Mouse (Mus musculus) forebrain, embryonic 15.5 days (tissue): ENCODE data around the gene Gm37240. TPM values are rescaled to one million over a fixed set of nuclear protein-coding genes. Genes with fewer than 3 reads are reported as not detected.

Experiments used
- ATAC-seq: fragments of 200-750 bp; cut with Nextera tagmentation; replicated peaks from 2 replicates; pipeline ENCODE4 v1.8.0; 2017; ENCODE audit warnings: mild to moderate bottlenecking, moderate TSS enrichment, moderate library complexity
- H3K27ac ChIP-seq: fragments of 300-500 bp; sonication (generic); replicated peaks from 2 replicates; pipeline ENCODE4 v1.5.1; 2015; ENCODE audit warnings: mild to moderate bottlenecking, inconsistent platforms
- H3K27me3 ChIP-seq: fragments of 300-500 bp; sonication (generic); 2 replicates; pipeline ENCODE4 v1.6.1; 2015; ENCODE audit warnings: inconsistent platforms
- H3K36me3 ChIP-seq: fragments of 300-500 bp; sonication (generic); 2 replicates; pipeline ENCODE4 v1.6.1; 2015; ENCODE audit warnings: mild to moderate bottlenecking, inconsistent platforms
- H3K4me1 ChIP-seq: fragments of 300-500 bp; sonication (generic); 2 replicates; pipeline ENCODE4 v1.6.1; 2015; ENCODE audit warnings: inconsistent platforms
- H3K4me2 ChIP-seq: fragments of 300-500 bp; sonication (generic); replicated peaks from 2 replicates; pipeline ENCODE4 v1.6.1; 2015; ENCODE audit warnings: mild to moderate bottlenecking, inconsistent platforms
- H3K4me3 ChIP-seq: fragments of 300-500 bp; sonication (generic); 2 replicates; pipeline ENCODE4 v1.5.1; 2015; ENCODE audit warnings: mild to moderate bottlenecking, inconsistent platforms
- H3K9ac ChIP-seq: fragments of 300-500 bp; sonication (generic); replicated peaks from 2 replicates; pipeline ENCODE4 v1.6.1; 2015; ENCODE audit warnings: mild to moderate bottlenecking, inconsistent platforms
- H3K9me3 ChIP-seq: fragments of 300-500 bp; sonication (generic); 2 replicates; pipeline ENCODE4 v1.6.1; 2016; ENCODE audit warnings: inconsistent platforms
- WGBS: fragments of 180-500 bp; shearing (Covaris S2); methylation state at CpG from one replicate; pipeline ENCODE4 v1.1.7; 2015; ENCODE audit warnings: mixed read lengths; 5-methylcytosine and 5-hydroxymethylcytosine counted together
- polyA plus RNA-seq: library from polyadenylated mRNA; unstranded; fragments of >200 nt; fragmentation: Nextera tagmentation; extraction: Ambion mirVana; gene quantifications from 2 replicates; pipeline ENCODE4 v1.2.1, GENCODE M21; 2015

Gene Gm37240
- polyA plus RNA-seq, 1 experiment from 2014 or later = 2.2 TPM

DNA sequence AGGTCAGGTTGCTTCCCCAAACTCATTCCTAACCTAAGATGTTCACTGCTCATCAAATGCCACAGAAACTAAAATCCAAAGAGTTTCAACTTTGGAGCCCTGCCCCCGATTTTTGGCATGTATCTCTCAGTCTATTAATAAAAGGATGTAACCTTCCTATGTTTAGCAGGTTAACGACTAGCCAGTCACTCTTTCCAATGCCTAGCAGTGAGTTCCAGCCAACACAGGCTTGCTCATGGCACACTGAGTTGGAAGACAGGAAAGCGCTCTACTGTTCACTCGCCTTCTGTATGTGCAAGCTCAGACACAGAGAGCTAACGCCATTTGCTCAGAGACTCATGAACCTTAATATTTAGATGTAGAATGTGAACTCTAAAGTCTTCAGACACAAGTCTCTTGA lies 604.5 kb downstream of the Gm37240 start:
- no peak overlapping the region for H3K9ac ChIP-seq
- no peak overlapping the region for H3K27ac ChIP-seq
- H3K27me3 ChIP-seq = no peaks in the 10 kb centered on the region
- no peak overlapping the region for H3K4me3 ChIP-seq
- no peak overlapping the region for H3K4me2 ChIP-seq
- 80% methylated on average over 5 of the region's 5 CpGs for whole genome bisulfite sequencing
- no peaks in the 10 kb centered on the region for H3K4me1 ChIP-seq
- ATAC-seq = no peak
- no peaks in the 10 kb centered on the region for H3K36me3 ChIP-seq
- no peaks in the 10 kb centered on the region for H3K9me3 ChIP-seq

DNA sequence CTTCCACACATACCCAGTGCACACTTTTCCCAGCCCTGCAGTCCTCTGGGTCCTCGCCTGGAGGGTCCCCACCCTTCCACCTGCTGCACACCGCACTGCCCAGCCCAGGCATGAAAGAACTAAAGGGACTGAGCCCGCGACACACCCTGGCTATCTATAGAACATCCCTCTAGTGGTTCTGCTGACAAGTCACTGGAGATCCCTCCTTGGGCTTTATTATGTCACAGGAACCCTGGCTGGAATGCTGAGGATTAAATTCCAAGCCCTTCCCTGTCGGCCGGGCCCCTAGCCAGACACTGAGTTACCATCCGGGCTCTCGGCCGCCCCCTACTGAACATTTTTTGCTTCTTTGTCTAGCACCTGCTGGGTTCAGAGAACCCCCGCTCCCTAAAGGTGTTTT lies 612.2 kb downstream of the Gm37240 start:
- Histone ChIP-seq H3K36me3 (no peaks in the 10 kb centered on the region), H3K9ac (no peak overlapping the region), H3K27ac (no peak overlapping the region), H3K9me3 (no peaks in the 10 kb centered on the region), H3K4me1 (no peaks in the 10 kb centered on the region), H3K27me3 (no peaks in the 10 kb centered on the region), H3K4me2 (no peak overlapping the region), H3K4me3 (no peak overlapping the region)
- ATAC-seq = 0 out of 2 replicates have a peak, but pooled peaks have one; percentile 35
- WGBS = 41% methylated on average over 10 of the region's 10 CpGs

DNA sequence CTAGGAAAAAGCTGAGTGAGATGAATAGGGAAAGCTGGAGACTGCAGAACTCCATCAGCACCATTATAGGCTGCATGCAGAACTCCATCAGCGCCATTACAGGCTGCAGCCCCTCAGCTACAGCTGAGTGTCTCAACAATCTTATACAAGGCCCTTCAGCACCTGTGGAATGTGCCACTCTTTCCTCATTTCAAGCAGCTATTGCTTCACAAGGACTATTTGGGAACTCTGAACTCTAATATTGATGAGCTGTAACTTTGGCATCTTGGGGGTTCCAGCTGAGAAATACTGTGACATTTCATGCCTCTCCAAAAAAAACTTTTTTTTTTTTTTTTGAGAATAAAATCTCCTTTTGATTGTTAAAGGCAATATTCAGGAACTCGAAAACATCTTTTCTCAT lies 615.8 kb downstream of the Gm37240 start:
- Histone ChIP-seq H3K9ac (no peak overlapping the region), H3K4me2 (no peak overlapping the region), H3K4me3 (no peak overlapping the region), H3K27ac (no peak overlapping the region), H3K36me3 (no peaks in the 10 kb centered on the region), H3K27me3 (no peaks in the 10 kb centered on the region), H3K9me3 (no peaks in the 10 kb centered on the region), H3K4me1 (no peaks in the 10 kb centered on the region)
- ATAC-seq = no peak
- WGBS = 81% methylated on average over 2 of the region's 2 CpGs

DNA sequence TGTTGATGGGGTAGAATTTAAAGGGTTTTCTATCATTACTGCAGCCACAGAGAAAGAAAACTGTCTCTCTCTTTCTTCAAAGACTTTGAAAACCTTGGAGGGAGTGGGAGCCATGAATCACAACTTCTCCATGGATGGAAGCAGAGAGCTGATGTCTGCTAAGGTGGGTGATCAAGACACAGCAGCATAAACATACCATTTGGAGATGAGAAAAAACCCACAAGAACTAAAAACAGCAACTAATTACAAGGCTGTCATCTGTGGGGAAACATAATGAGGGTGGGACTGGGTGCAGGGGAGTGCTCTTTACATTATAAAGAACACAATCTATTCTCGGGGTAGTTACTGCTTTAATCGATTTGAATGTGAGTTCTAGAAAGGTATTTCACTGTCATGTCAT lies 622.4 kb downstream of the Gm37240 start:
- Histone ChIP-seq H3K9ac (no peak overlapping the region), H3K9me3 (no peaks in the 10 kb centered on the region; the same call in 1 of the 2 replicates), H3K27ac (no peak overlapping the region), H3K4me3 (no peak overlapping the region), H3K36me3 (no peaks in the 10 kb centered on the region), H3K27me3 (no peaks in the 10 kb centered on the region), H3K4me1 (no peaks in the 10 kb centered on the region), H3K4me2 (no peak overlapping the region)
- WGBS = 82% methylated on average over 2 of the region's 2 CpGs
- ATAC-seq = no peak

DNA sequence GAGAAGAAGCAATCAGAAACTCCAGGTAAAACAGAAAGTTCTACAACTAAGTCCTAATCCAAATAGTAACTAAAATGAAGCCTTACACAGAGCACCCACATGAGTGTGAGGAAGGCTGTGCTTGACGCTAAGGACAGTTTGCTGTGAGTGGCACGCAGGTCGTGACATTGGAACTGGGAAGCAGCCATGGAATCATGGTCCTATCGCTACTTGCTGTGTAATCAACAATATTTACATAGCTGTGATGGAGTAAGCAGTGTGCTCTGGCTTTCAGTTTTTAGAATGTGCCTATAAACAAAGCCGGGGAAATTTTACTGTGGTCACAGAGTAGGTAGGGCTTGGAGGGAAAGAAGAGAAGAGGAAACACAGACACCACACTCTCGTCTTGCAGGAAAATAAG lies 622.8 kb downstream of the Gm37240 start:
- Histone ChIP-seq H3K27ac (no peak overlapping the region), H3K36me3 (no peaks in the 10 kb centered on the region), H3K9me3 (no peaks in the 10 kb centered on the region; the same call in 1 of the 2 replicates), H3K4me3 (no peak overlapping the region), H3K4me2 (no peak overlapping the region), H3K4me1 (no peaks in the 10 kb centered on the region), H3K9ac (no peak overlapping the region), H3K27me3 (no peaks in the 10 kb centered on the region)
- 90% methylated on average over 6 of the region's 6 CpGs for WGBS
- no peak for ATAC-seq

DNA sequence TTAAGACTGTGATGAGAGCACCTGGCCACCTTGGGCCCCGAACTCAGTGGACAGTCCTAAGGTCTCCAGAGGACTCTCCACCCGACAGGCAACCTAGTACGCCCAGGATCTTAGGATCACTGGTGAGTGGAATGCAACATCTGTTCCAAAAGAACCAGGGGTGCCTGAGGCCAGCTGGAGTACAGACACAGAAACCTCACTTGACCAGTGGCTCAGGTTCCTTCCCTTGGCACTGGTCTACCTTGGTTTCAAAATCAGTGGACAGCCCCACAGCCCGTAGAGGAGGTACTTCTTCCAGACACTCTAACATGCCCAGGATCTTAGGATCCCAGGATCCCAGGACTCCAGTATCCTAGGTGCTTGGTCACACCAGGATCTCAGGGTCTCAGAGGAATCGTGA lies 632.8 kb downstream of the Gm37240 start:
- Histone ChIP-seq H3K4me2 (no peak overlapping the region), H3K27me3 (no peaks in the 10 kb centered on the region), H3K4me1 (no peaks in the 10 kb centered on the region), H3K9ac (no peak overlapping the region), H3K36me3 (no peaks in the 10 kb centered on the region), H3K9me3 (no peaks in the 10 kb centered on the region), H3K4me3 (no peak overlapping the region), H3K27ac (no peak overlapping the region)
- 89% methylated on average over 5 of the region's 5 CpGs for WGBS
- no peak for ATAC-seq

DNA sequence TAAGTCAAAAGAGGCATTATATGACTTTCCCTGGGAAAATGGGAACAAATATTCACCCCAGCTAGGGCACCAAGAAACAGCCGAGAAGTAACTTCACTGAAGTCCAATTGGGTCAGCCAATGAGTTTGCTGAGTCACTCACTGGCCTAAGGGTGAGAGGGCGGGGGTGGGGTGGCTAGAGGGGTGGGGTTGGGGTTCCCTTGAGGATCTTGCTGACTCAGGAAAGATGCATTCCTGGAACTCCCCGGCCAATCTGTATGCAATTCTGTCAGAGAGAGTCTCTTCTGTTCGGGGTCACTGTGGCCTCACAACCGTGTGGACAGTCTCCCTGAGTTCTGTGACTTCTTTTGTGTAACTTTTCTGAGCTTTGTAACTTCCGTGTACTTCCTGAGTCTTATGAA lies 635.7 kb downstream of the Gm37240 start:
- no peak overlapping the region for H3K4me3 ChIP-seq
- no peaks in the 10 kb centered on the region for H3K36me3 ChIP-seq
- H3K4me1 ChIP-seq = no peaks in the 10 kb centered on the region
- ATAC-seq = no peak
- H3K9ac ChIP-seq = no peak overlapping the region
- H3K27me3 ChIP-seq = no peaks in the 10 kb centered on the region
- WGBS = 92% methylated on average over 6 of the region's 6 CpGs
- H3K9me3 ChIP-seq = no peaks in the 10 kb centered on the region
- H3K27ac ChIP-seq = no peak overlapping the region
- H3K4me2 ChIP-seq = no peak overlapping the region

DNA sequence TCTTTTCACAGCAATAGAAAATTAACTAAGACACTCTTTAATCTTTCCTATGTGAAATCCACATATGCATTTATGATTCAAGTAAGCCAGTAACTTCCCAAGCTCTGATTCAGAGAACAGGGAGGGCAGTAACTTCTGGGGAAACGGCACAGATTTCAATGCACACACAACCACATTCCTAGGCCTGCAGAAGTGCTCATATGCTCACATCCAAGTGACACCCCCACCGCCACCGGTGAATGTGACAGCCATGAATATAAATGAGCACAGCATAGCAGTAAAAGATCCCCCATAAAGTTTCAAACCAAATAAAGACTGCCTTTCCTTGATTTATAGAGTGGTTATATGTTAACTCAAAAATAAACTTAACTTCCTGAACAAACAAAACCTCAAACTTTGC lies 641.2 kb downstream of the Gm37240 start:
- Histone ChIP-seq H3K27me3 (no peaks in the 10 kb centered on the region), H3K4me1 (no peaks in the 10 kb centered on the region), H3K4me3 (no peak overlapping the region), H3K4me2 (no peak overlapping the region), H3K9me3 (no peaks in the 10 kb centered on the region), H3K36me3 (no peaks in the 10 kb centered on the region), H3K27ac (no peak overlapping the region), H3K9ac (no peak overlapping the region)
- ATAC-seq = no peak
- WGBS = 94% methylated on average over 3 of the region's 3 CpGs

DNA sequence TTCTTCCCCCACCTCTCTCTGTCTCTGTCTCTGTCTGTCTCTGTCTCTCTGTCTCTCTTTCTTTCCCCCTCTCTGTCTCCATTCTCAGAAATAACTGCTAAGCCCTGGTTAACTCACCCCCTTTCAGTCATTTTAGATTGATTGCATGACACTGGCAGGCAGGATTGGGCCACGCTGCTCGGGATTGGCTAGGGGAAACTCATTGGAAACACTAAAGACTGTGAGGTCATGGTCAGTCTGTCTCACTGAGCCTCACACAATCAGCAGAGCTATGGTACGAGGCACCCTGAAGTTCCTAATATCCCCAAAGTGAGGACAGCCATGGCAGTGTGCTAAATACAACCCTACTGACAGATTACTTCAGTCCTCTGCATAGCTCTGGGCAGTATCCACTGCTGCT lies 650.8 kb downstream of the Gm37240 start:
- no peak for ATAC-seq
- Histone ChIP-seq H3K4me3 (no peak overlapping the region), H3K27me3 (no peaks in the 10 kb centered on the region), H3K9me3 (no peaks in the 10 kb centered on the region), H3K4me2 (no peak overlapping the region), H3K9ac (no peak overlapping the region), H3K36me3 (no peaks in the 10 kb centered on the region), H3K27ac (no peak overlapping the region), H3K4me1 (no peaks in the 10 kb centered on the region)
- 76% methylated on average over 3 of the region's 3 CpGs for WGBS

DNA sequence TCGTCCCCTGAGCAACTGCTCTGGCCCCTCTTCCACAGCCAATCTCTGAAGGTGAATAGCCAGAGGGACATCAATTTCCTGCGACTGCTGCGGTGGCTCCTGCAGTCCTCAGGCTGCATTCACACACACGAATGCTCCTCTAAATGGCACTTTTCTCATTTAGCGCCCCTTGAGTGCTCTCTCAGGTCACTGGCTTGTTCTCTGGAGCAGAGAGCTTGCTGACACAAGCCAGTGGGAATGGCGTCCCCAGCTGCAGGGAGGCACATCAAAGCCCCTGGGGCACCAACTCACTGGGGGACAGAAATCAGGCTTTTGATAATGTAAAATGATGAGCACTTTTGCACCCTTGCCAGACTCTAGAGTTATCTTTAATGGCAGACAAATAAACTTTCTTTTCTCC lies 654.5 kb downstream of the Gm37240 start:
- H3K27ac ChIP-seq = no peak overlapping the region
- no peaks in the 10 kb centered on the region for H3K36me3 ChIP-seq
- H3K9me3 ChIP-seq = no peaks in the 10 kb centered on the region
- H3K27me3 ChIP-seq = no peaks in the 10 kb centered on the region
- no peak overlapping the region for H3K4me3 ChIP-seq
- H3K4me1 ChIP-seq = no peaks in the 10 kb centered on the region
- WGBS = 58% methylated on average over 6 of the region's 6 CpGs
- no peak overlapping the region for H3K9ac ChIP-seq
- no peak overlapping the region for H3K4me2 ChIP-seq
- no peak for ATAC-seq

DNA sequence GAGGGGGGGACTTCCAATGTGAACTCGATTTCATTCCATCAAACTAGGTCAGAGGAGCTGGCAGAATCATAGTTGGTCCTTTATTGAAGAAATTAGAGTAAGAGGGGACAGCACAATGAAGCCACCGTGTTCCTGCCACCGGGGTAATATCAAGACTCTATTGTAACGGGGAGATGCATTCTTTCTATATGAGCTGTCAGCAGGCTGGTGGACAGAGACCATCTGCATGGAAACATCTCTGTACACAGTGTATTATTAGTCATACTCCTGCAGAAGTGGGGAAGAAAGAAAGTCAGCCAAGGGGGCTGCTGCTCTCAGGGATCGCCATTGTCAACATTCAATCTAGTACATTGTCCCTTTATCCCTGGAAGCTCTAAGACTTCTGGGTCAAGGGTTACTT lies 665.3 kb downstream of the Gm37240 start:
- 79% methylated on average over 5 of the region's 5 CpGs for WGBS
- Histone ChIP-seq H3K9me3 (no peaks in the 10 kb centered on the region), H3K4me3 (no peak overlapping the region), H3K9ac (no peak overlapping the region), H3K27me3 (no peaks in the 10 kb centered on the region), H3K36me3 (no peaks in the 10 kb centered on the region), H3K4me1 (no peaks in the 10 kb centered on the region), H3K4me2 (no peak overlapping the region), H3K27ac (no peak overlapping the region)
- no peak for ATAC-seq

DNA sequence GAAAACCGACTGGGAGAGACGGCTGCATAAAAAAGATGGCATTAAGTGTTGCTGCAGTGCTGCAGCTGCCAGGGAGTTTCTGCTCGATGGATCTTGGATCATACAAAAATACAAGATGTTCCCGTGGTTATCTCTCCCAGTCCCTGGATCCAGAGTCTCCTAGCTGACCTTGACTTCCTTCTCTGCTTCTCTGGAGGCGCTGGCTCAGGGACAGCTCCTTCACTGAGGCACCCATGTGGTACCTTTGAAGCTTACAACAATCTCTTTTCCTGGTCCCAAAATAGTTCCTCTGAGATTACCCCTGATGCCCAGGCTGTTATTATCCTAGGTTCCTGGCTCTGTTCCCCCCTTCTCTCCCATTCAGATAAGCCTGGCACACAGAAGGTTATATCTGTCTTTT lies 672.4 kb downstream of the Gm37240 start:
- Histone ChIP-seq H3K27me3 (no peaks in the 10 kb centered on the region), H3K9ac (no peak overlapping the region), H3K4me2 (no peak overlapping the region), H3K4me3 (no peak overlapping the region), H3K27ac (no peak overlapping the region), H3K9me3 (no peaks in the 10 kb centered on the region), H3K36me3 (no peaks in the 10 kb centered on the region), H3K4me1 (no peaks in the 10 kb centered on the region)
- no peak for ATAC-seq
- WGBS = 78% methylated on average over 5 of the region's 5 CpGs

DNA sequence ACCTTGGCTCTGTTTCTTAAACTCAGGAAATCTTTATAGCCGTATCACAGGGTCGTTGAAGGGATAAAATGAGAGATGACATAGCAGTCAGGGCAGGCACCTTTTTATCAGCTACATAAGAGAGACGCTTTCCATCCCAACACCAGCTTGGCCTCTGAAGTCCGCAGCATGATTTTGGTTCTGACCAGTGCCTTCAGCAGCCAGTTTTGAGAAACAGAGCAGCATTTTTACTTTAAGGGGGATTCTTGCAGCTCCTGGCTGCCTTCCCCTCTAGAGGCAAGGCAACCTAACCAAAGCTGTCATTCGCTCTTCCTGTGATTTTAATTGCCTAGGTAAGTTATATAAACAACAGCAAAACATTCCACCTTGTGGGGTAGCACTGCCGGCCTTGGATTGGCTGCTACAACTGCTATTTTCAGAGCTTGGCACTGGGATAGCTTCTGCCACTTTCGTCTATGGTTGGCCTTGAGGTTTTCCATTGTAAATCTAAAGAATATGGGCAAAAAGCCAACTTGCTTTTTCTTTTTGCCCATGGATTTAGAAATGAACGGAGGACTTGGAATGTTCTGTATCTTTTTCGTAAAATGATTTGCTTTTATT lies 674.5 kb downstream of the Gm37240 start:
- Histone ChIP-seq H3K4me2 (no peak overlapping the region), H3K27me3 (no peaks in the 10 kb centered on the region), H3K9ac (no peak overlapping the region), H3K36me3 (no peaks in the 10 kb centered on the region), H3K4me3 (no peak overlapping the region), H3K27ac (no peak overlapping the region), H3K4me1 (no peaks in the 10 kb centered on the region), H3K9me3 (no peaks in the 10 kb centered on the region)
- no peak for ATAC-seq
- 70% methylated on average over 9 of the region's 9 CpGs for WGBS
